Mouse (Mus musculus) left cerebral cortex, postnatal 14 days (tissue): ENCODE data around the gene Enox1. TPM values are rescaled to one million over a fixed set of nuclear protein-coding genes. Genes with fewer than 3 reads are reported as not detected.

Source experiments
- DNase-seq, 2 experiments: peaks; one replicate each; pipeline ENCODE4 v3.0.0; 2021 to 2022; ENCODE audit warnings: low spot score in 2 of 2, mixed read lengths in 1 of 2
- intact Hi-C: fragments of 180-260 bp; cut with DNase I; formaldehyde crosslinking; loops from one replicate; pipeline ENCODE4 v1.15.1; 2025
- total RNA-seq, 2 experiments: library from RNA; stranded (reverse); gene quantifications; 2 replicates each; pipeline ENCODE4 v1.2.3; 2021

Enox1 gene
- total RNA-seq, 2 experiments from 2014 or later: 50.6 to 51.7 TPM

- DNase-seq: no peak
- intact Hi-C loops: no loop called here
These were observed 26.9 kb downstream of the Enox1 start for GRCm38 (mm10) chr14:77183491-77183890.

GRCm38 (mm10) chr14:77190158-77190557 lies 33.6 kb downstream of the Enox1 start:
- no peak for DNase-seq
- intact Hi-C loops: no loop called here

- no peak for DNase-seq
- intact Hi-C loops: no loop called here
These were observed 38.9 kb downstream of the Enox1 start for GRCm38 (mm10) chr14:77195314-77196020.

- DNase-seq: no peak
- intact Hi-C loops: no loop called here
These were observed 39.7 kb downstream of the Enox1 start for GRCm38 (mm10) chr14:77196246-77196645.

- intact Hi-C loops: no loop called here
- no peak for DNase-seq
These were observed 40.9 kb downstream of the Enox1 start for GRCm38 (mm10) chr14:77197414-77197915.

- intact Hi-C loops: no loop called here
- no peak for DNase-seq
These were observed 54.3 kb downstream of the Enox1 start for GRCm38 (mm10) chr14:77210889-77211288.

- DNase-seq: no peak
- intact Hi-C loops: no loop called here
These were observed 56.6 kb downstream of the Enox1 start for GRCm38 (mm10) chr14:77213210-77213609.

GRCm38 (mm10) chr14:77214848-77215247 lies 58.3 kb downstream of the Enox1 start:
- intact Hi-C loops: no loop called here
- peak; percentile 45 to 63 for DNase-seq

GRCm38 (mm10) chr14:77225346-77225745 lies 68.8 kb downstream of the Enox1 start:
- intact Hi-C loops: no loop called here
- peak; percentile 35 to 72 for DNase-seq

- DNase-seq: no peak
- intact Hi-C loops: no loop called here
These were observed 82.2 kb downstream of the Enox1 start for GRCm38 (mm10) chr14:77238811-77239210.

- DNase-seq: no peak
- intact Hi-C loops: no loop called here
These were observed 82.8 kb downstream of the Enox1 start for GRCm38 (mm10) chr14:77239360-77239759.

- DNase-seq: no peak
- intact Hi-C loops: no loop called here
These were observed 90.4 kb downstream of the Enox1 start for GRCm38 (mm10) chr14:77246977-77247376.

GRCm38 (mm10) chr14:77248426-77248825 lies 91.9 kb downstream of the Enox1 start:
- peak in 1 of 2 experiments; percentile 55 for DNase-seq
- intact Hi-C loops: no loop called here

- no peak for DNase-seq
- intact Hi-C loops: no loop called here
These were observed 92.4 kb downstream of the Enox1 start for GRCm38 (mm10) chr14:77248946-77249345.

GRCm38 (mm10) chr14:77250652-77251238 lies 94.2 kb downstream of the Enox1 start:
- no peak for DNase-seq
- intact Hi-C loops: no loop called here

- no peak for DNase-seq
- intact Hi-C loops: no loop called here
These were observed 98.6 kb downstream of the Enox1 start for GRCm38 (mm10) chr14:77255201-77255600.

- intact Hi-C loops: no loop called here
- no peak for DNase-seq
These were observed 99.1 kb downstream of the Enox1 start for GRCm38 (mm10) chr14:77255711-77256110.

- intact Hi-C loops: no loop called here
These were observed 100.4 kb downstream of the Enox1 start for GRCm38 (mm10) chr14:77256943-77257342.

GRCm38 (mm10) chr14:77257461-77257860 lies 100.9 kb downstream of the Enox1 start:
- intact Hi-C loops: no loop called here
- no peak for DNase-seq

More at GRCm38 (mm10) chr14:77256943-77257342, 100.4 kb downstream of the Enox1 start:
- no peak for DNase-seq

GRCm38 (mm10) chr14:77258186-77258585 lies 101.6 kb downstream of the Enox1 start:
- intact Hi-C loops: no loop called here
- DNase-seq: no peak

GRCm38 (mm10) chr14:77259686-77260085 lies 103.1 kb downstream of the Enox1 start:
- no peak for DNase-seq
- intact Hi-C loops: no loop called here
